Mouse (Mus musculus): Measurements from ENCODE around the gene Ly6f. TPM values are rescaled to one million over a fixed set of nuclear protein-coding genes. Genes with fewer than 3 reads are reported as not detected.

Gene Ly6f
- polyA plus RNA-seq, 1 experiment from 2014 or later, result not detected

- no peaks in the 10 kb centered on the region for H3K27me3 ChIP-seq (ENCODE audit: control insufficient read depth, insufficient read depth, low read length)
- no peaks in the 10 kb centered on the region for H3K36me3 ChIP-seq (ENCODE audit: control insufficient read depth, insufficient read depth, low read length)
- DNase-seq (ENCODE audit: low spot score) (no peak), ATAC-seq (ENCODE audit: insufficient number of reproducible peaks, low FRiP score, low TSS enrichment, low read depth) (no peak)
- H3K4me1 ChIP-seq (ENCODE audit: control insufficient read depth, insufficient read depth, low read length), result no peaks in the 10 kb centered on the region
- no peak overlapping the region for H3K27ac ChIP-seq (replicated peaks; ENCODE audit: low read depth, low read length)
- WGBS, result 89% methylated on average over 7 of the region's 7 CpGs
- no peak overlapping the region for H3K4me3 ChIP-seq (ENCODE audit: low read depth, low read length)
- no peak overlapping the region for H3K4me2 ChIP-seq (ENCODE audit: low read depth, severe bottlenecking)
- H3K9ac ChIP-seq (ENCODE audit: low read length), result no peak overlapping the region
- no peaks in the 10 kb centered on the region for H3K9me3 ChIP-seq (ENCODE audit: control insufficient read depth, low read length)
Measured at GRCm38 (mm10) chr15:75293873-75294385, 25.7 kb downstream of the Ly6f start.

- Histone ChIP-seq H3K27me3 (ENCODE audit: control insufficient read depth, insufficient read depth, low read length) (no peaks in the 10 kb centered on the region), H3K9me3 (ENCODE audit: control insufficient read depth, low read length) (no peaks in the 10 kb centered on the region; the same call in 1 of the 2 replicates), H3K4me3 (ENCODE audit: low read depth, low read length) (no peak overlapping the region), H3K9ac (ENCODE audit: low read length) (no peak overlapping the region), H3K36me3 (ENCODE audit: control insufficient read depth, insufficient read depth, low read length) (no peaks in the 10 kb centered on the region), H3K4me1 (ENCODE audit: control insufficient read depth, insufficient read depth, low read length) (no peaks in the 10 kb centered on the region), H3K27ac (replicated peaks; ENCODE audit: low read depth, low read length) (no peak overlapping the region), H3K4me2 (ENCODE audit: low read depth, severe bottlenecking) (no peak overlapping the region)
- ATAC-seq (ENCODE audit: insufficient number of reproducible peaks, low FRiP score, low TSS enrichment, low read depth), result no peak
- 62% methylated on average over 1 of the region's 1 CpGs for WGBS
- DNase-seq (ENCODE audit: low spot score), result no peak
Measured at GRCm38 (mm10) chr15:75306101-75306500, 37.9 kb downstream of the Ly6f start.

GRCm38 (mm10) chr15:75309186-75309585 lies 41.0 kb downstream of the Ly6f start:
- Histone ChIP-seq H3K4me2 (ENCODE audit: low read depth, severe bottlenecking) (no peak overlapping the region), H3K9ac (ENCODE audit: low read length) (no peak overlapping the region), H3K27ac (replicated peaks; ENCODE audit: low read depth, low read length) (no peak overlapping the region), H3K9me3 (ENCODE audit: control insufficient read depth, low read length) (no peaks in the 10 kb centered on the region; the same call in 1 of the 2 replicates), H3K4me3 (ENCODE audit: low read depth, low read length) (no peak overlapping the region), H3K36me3 (ENCODE audit: control insufficient read depth, insufficient read depth, low read length) (no peaks in the 10 kb centered on the region), H3K27me3 (ENCODE audit: control insufficient read depth, insufficient read depth, low read length) (no peaks in the 10 kb centered on the region), H3K4me1 (ENCODE audit: control insufficient read depth, insufficient read depth, low read length) (no peaks in the 10 kb centered on the region)
- ATAC-seq (ENCODE audit: insufficient number of reproducible peaks, low FRiP score, low TSS enrichment, low read depth) (no peak), DNase-seq (ENCODE audit: low spot score) (no peak)
- WGBS, result 90% methylated on average over 4 of the region's 4 CpGs

GRCm38 (mm10) chr15:75309946-75310345 lies 41.7 kb downstream of the Ly6f start:
- Histone ChIP-seq H3K4me2 (ENCODE audit: low read depth, severe bottlenecking) (no peak overlapping the region), H3K27ac (replicated peaks; ENCODE audit: low read depth, low read length) (no peak overlapping the region), H3K9me3 (ENCODE audit: control insufficient read depth, low read length) (no peaks in the 10 kb centered on the region; the same call in 1 of the 2 replicates), H3K4me3 (ENCODE audit: low read depth, low read length) (no peak overlapping the region), H3K4me1 (ENCODE audit: control insufficient read depth, insufficient read depth, low read length) (no peaks in the 10 kb centered on the region), H3K9ac (ENCODE audit: low read length) (no peak overlapping the region), H3K36me3 (ENCODE audit: control insufficient read depth, insufficient read depth, low read length) (no peaks in the 10 kb centered on the region), H3K27me3 (ENCODE audit: control insufficient read depth, insufficient read depth, low read length) (no peaks in the 10 kb centered on the region)
- ATAC-seq (ENCODE audit: insufficient number of reproducible peaks, low FRiP score, low TSS enrichment, low read depth), result no peak
- WGBS, result 91% methylated on average over 1 of the region's 1 CpGs
- DNase-seq (ENCODE audit: low spot score), result no peak

GRCm38 (mm10) chr15:75314421-75314820 lies 46.2 kb downstream of the Ly6f start:
- no peak overlapping the region for H3K4me2 ChIP-seq (ENCODE audit: low read depth, severe bottlenecking)
- no peak for ATAC-seq (ENCODE audit: insufficient number of reproducible peaks, low FRiP score, low TSS enrichment, low read depth)
- no peak overlapping the region for H3K4me3 ChIP-seq (ENCODE audit: low read depth, low read length)
- H3K9ac ChIP-seq (ENCODE audit: low read length), result no peak overlapping the region
- DNase-seq (ENCODE audit: low spot score), result no peak
- WGBS, result 80% methylated on average over 2 of the region's 2 CpGs
- H3K36me3 ChIP-seq (ENCODE audit: control insufficient read depth, insufficient read depth, low read length), result no peaks in the 10 kb centered on the region
- no peaks in the 10 kb centered on the region for H3K9me3 ChIP-seq (ENCODE audit: control insufficient read depth, low read length)
- no peak overlapping the region for H3K27ac ChIP-seq (replicated peaks; ENCODE audit: low read depth, low read length)
- no peaks in the 10 kb centered on the region for H3K27me3 ChIP-seq (ENCODE audit: control insufficient read depth, insufficient read depth, low read length)
- H3K4me1 ChIP-seq (ENCODE audit: control insufficient read depth, insufficient read depth, low read length), result no peaks in the 10 kb centered on the region

- no peak for ATAC-seq (ENCODE audit: insufficient number of reproducible peaks, low FRiP score, low TSS enrichment, low read depth)
- no peak overlapping the region for H3K4me3 ChIP-seq (ENCODE audit: low read depth, low read length)
- H3K4me2 ChIP-seq (ENCODE audit: low read depth, severe bottlenecking), result no peak overlapping the region
- H3K9me3 ChIP-seq (ENCODE audit: control insufficient read depth, low read length), result no peaks in the 10 kb centered on the region
- H3K27me3 ChIP-seq (ENCODE audit: control insufficient read depth, insufficient read depth, low read length), result no peaks in the 10 kb centered on the region
- DNase-seq (ENCODE audit: low spot score), result no peak
- no peaks in the 10 kb centered on the region for H3K4me1 ChIP-seq (ENCODE audit: control insufficient read depth, insufficient read depth, low read length)
- no peaks in the 10 kb centered on the region for H3K36me3 ChIP-seq (ENCODE audit: control insufficient read depth, insufficient read depth, low read length)
- 58% methylated on average over 2 of the region's 2 CpGs for WGBS
- H3K9ac ChIP-seq (ENCODE audit: low read length), result no peak overlapping the region
- H3K27ac ChIP-seq (replicated peaks; ENCODE audit: low read depth, low read length), result no peak overlapping the region
Measured at GRCm38 (mm10) chr15:75317255-75317654, 49.0 kb downstream of the Ly6f start.

- no peak for DNase-seq (ENCODE audit: low spot score)
- Histone ChIP-seq H3K27ac (replicated peaks; ENCODE audit: low read depth, low read length) (no peak overlapping the region), H3K4me1 (ENCODE audit: control insufficient read depth, insufficient read depth, low read length) (no peaks in the 10 kb centered on the region), H3K9me3 (ENCODE audit: control insufficient read depth, low read length) (no peaks in the 10 kb centered on the region), H3K27me3 (ENCODE audit: control insufficient read depth, insufficient read depth, low read length) (no peaks in the 10 kb centered on the region), H3K36me3 (ENCODE audit: control insufficient read depth, insufficient read depth, low read length) (no peaks in the 10 kb centered on the region), H3K4me2 (ENCODE audit: low read depth, severe bottlenecking) (no peak overlapping the region), H3K4me3 (ENCODE audit: low read depth, low read length) (no peak overlapping the region), H3K9ac (ENCODE audit: low read length) (no peak overlapping the region)
- no peak for ATAC-seq (ENCODE audit: insufficient number of reproducible peaks, low FRiP score, low TSS enrichment, low read depth)
- WGBS, result 85% methylated on average over 3 of the region's 3 CpGs
Measured at GRCm38 (mm10) chr15:75318584-75318983, 50.4 kb downstream of the Ly6f start.

GRCm38 (mm10) chr15:75320104-75320503 lies 51.9 kb downstream of the Ly6f start:
- H3K27me3 ChIP-seq (ENCODE audit: control insufficient read depth, insufficient read depth, low read length), result no peaks in the 10 kb centered on the region
- ATAC-seq (ENCODE audit: insufficient number of reproducible peaks, low FRiP score, low TSS enrichment, low read depth) (no peak), DNase-seq (ENCODE audit: low spot score) (no peak)
- no peaks in the 10 kb centered on the region for H3K4me1 ChIP-seq (ENCODE audit: control insufficient read depth, insufficient read depth, low read length)
- H3K27ac ChIP-seq (replicated peaks; ENCODE audit: low read depth, low read length), result no peak overlapping the region
- H3K9me3 ChIP-seq (ENCODE audit: control insufficient read depth, low read length), result no peaks in the 10 kb centered on the region
- WGBS, result 97% methylated on average over 3 of the region's 3 CpGs
- H3K4me3 ChIP-seq (ENCODE audit: low read depth, low read length), result no peak overlapping the region
- H3K9ac ChIP-seq (ENCODE audit: low read length), result no peak overlapping the region
- no peaks in the 10 kb centered on the region for H3K36me3 ChIP-seq (ENCODE audit: control insufficient read depth, insufficient read depth, low read length)
- H3K4me2 ChIP-seq (ENCODE audit: low read depth, severe bottlenecking), result no peak overlapping the region
